Mouse (Mus musculus): Measurements from ENCODE around the gene Kank4. TPM values are rescaled to one million over a fixed set of nuclear protein-coding genes. Genes with fewer than 3 reads are reported as not detected.

The Kank4 gene
- polyA plus RNA-seq, 2 experiments from 2014 or later: not detected

Other genes starting within 250 kb of the Kank4 start
- gene L1td1, start 90.8 kb downstream of the Kank4 start, polyA plus RNA-seq (2017; shearing (Covaris generic)): under 1 TPM in 1 of 2 experiments, not detected in 1; 0.11 TPM
- not detected for gene I0C0044D17Rik, start 6.3 kb upstream of the Kank4 start, polyA plus RNA-seq (2017; shearing (Covaris generic))
- gene Usp1, start 106.3 kb upstream of the Kank4 start, polyA plus RNA-seq (2017; shearing (Covaris generic)): 10 to 100 TPM; 14.4 to 17.0 TPM
- not detected for gene Angptl3, start 213.4 kb upstream of the Kank4 start, polyA plus RNA-seq (2017; shearing (Covaris generic))